Mouse (Mus musculus) stomach, postnatal 0 days (tissue): ENCODE results near the gene Anp32a.

Experiments used
- CTCF ChIP-seq: IDR thresholded peaks from 2 replicates; pipeline ENCODE4 v1.5.1; 2016; ENCODE audit warnings: antibody characterized with exemption, low read depth, mild to moderate bottlenecking, moderate library complexity
- EP300 ChIP-seq: optimal IDR thresholded peaks from 2 replicates; pipeline ENCODE3; 2016; ENCODE audit warnings: antibody characterized with exemption

DNA sequence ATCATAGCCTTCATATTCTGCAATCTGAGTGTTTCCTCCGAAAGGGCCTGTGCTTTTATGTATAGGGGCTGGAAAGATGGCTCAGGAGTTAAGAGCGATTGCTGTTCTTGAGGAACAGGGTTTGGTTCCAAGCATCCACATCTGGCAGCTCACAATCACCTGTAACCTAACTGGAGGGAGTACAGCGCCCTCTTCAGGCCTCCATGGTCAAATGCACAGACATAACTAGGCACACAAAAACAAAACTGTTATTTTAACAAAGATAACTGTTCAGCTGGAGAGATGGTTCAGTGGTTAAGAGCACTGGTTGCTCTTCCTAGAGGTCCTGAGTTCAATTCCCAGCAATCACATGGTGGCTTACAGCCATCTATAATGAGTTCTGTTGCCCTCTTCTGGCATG, 15.1 kb upstream of the Anp32a start:
- TF ChIP-seq EP300 (no peak), CTCF (0 out of 2 replicates have a peak, but pooled peaks have one; percentile 21)
